Mouse (Mus musculus) lung, adult 18-20 months (tissue): ENCODE results near the gene Ocm.
"Not testable (repeated sequence)": the region's sequence is repeated elsewhere in the genome, so short reads cannot be mapped to it uniquely, and the experiment has no call there.

Experiments
- DNase-seq, 2 experiments: peaks; one replicate each; pipeline ENCODE4 v3.0.0; 2022; ENCODE audit warnings: mixed read lengths in 2 of 2

The Ocm gene

GRCm38 (mm10) chr5:144026620-144027263 is at the start of gene Ocm:
Ocm (minus strand) TSS chr5:144026670.
- peak in 1 of 2 experiments; percentile 19 for DNase-seq

- no peak for DNase-seq
Measured at GRCm38 (mm10) chr5:144071249-144071648, 44.8 kb upstream of the Ocm start.

- DNase-seq: peak in 1 of 2 experiments; percentile 23
Measured at GRCm38 (mm10) chr5:144070064-144070463, 43.6 kb upstream of the Ocm start.

GRCm38 (mm10) chr5:144066036-144066435 is 39.6 kb upstream of the Ocm start:
- DNase-seq: peak; percentile 78 to 81

DNA sequence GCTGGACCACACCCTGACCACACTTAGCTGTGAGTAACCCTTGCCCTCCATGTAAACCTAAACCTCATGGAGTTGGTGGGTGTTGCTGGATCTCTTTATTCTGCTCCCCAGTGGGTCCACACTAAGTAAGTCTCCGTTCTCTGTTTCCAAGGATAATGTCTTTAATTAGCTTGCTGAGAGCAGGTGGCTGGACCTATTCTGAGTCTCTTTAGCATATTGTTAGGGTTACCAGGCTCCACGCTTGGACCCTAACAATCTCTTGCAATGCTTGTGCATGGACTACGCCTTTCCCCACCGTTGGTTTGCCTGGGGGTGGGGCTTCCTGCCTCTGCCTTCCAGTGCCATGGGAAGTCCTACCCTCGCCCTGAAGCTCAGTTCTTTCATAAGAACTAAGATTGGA is 37.6 kb upstream of the Ocm start:
- no peak for DNase-seq

DNA sequence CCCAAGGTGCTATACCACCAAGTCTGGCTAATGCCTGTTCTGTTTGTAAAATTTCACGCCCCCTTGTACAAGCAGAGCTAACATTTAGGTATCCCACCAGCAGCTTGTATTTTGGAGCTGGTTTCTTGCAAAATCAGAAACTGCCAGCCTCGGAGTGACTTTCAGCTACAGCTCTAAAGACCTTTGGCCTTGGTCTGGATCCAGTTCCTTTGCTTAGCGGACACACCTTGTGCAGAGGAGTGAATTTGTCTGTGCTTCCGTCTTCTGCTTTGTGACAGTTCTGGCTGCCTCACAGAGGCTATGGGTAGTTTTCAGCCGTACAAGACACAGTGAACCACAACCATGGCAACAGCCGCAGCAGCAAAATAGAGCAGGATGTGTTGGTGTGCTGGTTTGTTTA is 27.9 kb upstream of the Ocm start:
- no peak for DNase-seq

DNA sequence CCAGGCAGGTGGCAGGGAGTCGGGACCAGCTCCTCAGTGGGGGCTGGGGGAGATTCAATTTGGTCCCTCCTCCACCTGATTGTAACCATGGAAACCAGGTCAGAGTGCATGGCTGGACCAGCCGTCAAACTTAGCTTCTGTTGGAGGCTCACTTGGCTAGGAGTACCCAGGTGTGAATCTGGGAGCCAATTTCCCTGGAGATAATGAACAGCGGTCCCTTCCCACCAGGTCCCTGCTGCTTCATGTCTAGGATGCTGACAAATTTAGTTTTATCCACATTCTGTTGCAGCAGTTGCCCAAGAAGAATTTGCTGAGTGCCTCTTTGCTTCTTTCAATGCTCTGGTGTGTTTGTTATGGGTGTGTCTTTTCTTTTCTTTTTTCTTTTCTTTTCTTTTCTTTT is 27.0 kb upstream of the Ocm start:
- DNase-seq: no peak

GRCm38 (mm10) chr5:144051268-144051667 is 24.8 kb upstream of the Ocm start:
- DNase-seq: no peak

- no peak for DNase-seq
Measured at GRCm38 (mm10) chr5:144049881-144050280, 23.4 kb upstream of the Ocm start.

GRCm38 (mm10) chr5:144047324-144047723 is 20.9 kb upstream of the Ocm start:
- DNase-seq: no peak

GRCm38 (mm10) chr5:144043166-144043565 is 16.7 kb upstream of the Ocm start:
- DNase-seq: no peak

DNA sequence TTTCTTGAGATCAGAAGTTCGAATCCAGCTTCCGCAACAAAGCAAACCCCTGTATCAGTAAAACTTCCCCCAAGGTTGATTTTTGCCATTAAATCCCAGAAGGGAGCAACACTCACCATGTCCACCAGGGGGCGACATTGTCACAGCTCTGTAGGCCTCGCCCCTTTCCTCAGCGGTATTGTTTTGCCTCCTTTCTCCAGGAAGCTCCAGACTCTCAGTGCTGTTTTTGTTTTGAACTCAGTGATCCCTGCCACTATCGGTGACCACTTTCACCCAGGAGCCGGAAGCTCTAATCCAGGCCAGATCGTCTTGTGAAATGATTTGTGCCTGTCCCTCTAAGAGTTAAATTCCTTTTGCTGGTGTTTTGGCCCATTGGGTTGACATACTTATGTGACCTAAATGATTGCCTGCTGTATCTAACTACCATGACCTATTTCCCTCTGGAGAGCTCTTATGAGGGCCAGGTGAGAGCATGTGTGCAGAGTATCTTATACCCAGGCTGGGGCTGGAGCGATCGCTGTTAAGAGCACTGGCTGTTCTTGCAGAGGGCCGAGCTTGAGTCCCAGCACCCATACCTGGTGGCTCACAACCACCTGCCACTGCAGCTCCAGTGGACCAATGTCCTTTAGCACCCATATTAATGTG is 14.4 kb upstream of the Ocm start:
- DNase-seq: peak; percentile 68 to 76

DNA sequence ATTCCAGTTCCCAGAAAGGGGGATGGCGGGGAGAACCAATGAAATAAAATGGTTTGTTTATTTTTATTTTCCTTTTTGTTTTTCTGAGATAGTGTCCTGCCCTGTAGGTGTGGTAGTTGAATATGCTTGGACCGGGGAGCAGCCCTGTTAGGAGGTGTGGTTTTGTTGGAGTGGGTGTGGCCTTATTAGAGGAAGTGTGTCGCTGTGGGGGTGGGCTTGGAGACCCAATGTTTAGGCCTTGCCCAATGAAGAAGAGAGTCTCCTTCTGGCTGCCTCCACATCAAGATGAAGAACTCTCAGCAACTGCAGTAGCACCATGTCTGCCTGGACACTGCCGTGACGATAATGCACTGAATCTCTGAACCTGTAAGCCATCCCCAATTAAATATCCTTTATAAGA is 13.4 kb upstream of the Ocm start:
- no peak for DNase-seq

DNA sequence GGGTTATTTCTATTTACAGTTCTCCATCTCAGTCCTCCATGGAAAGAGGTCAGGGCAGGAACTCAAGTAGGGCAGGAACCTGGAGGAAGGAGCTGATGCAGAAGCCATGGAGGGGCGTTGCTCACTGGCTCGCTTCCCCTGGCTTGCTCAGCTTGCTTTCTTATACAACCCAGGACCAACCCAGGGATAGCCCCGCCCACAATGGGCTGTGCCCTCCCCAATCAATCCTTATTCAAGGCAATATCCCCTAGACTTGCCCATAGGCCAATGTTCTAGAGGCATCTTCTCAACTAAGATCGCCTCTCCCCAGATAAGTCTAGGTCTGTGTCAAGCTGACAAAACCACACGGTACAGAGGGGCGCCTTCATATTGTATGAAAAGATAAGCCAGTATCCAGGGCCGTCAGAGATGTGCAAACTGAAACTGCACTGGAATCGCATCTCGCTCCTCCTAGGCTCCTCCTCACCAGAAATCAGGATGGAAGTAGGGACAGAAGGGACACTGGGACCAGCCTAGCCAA is 12.7 kb upstream of the Ocm start:
- DNase-seq: no peak

- DNase-seq: no peak
Measured at GRCm38 (mm10) chr5:144036952-144037351, 10.5 kb upstream of the Ocm start.

DNA sequence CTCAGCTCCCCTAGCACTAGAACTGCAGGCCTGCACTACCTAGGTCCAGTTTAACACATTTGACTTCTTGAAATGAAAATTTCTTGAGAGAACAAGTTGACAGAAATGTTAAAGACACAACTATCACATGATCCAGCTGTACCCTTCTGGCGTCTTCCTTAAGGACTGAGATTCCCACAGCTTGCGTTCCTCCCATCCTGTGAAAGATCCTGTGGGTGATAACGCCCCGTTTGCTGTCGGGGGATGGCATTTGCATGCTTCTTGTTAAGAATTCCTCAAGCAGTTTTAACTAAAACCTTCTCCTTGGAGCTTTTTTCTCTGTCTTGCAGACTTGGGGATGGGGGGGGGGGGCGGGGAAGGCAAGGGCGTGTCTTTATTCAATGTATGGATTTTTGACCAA is 8.1 kb upstream of the Ocm start:
- no peak for DNase-seq

- no peak for DNase-seq
Measured at GRCm38 (mm10) chr5:144032491-144032890, 6.0 kb upstream of the Ocm start.

- DNase-seq: no peak
Measured at GRCm38 (mm10) chr5:144015845-144016244, 10.6 kb downstream of the Ocm start.

- no peak for DNase-seq
Measured at GRCm38 (mm10) chr5:144015312-144015650, 11.2 kb downstream of the Ocm start.

- peak; percentile 80 to 83 for DNase-seq
Measured at GRCm38 (mm10) chr5:144014551-144015311, 11.7 kb downstream of the Ocm start, which contains the start of gene Ccz1. Ccz1 (minus strand) TSS chr5:144014877.

DNA sequence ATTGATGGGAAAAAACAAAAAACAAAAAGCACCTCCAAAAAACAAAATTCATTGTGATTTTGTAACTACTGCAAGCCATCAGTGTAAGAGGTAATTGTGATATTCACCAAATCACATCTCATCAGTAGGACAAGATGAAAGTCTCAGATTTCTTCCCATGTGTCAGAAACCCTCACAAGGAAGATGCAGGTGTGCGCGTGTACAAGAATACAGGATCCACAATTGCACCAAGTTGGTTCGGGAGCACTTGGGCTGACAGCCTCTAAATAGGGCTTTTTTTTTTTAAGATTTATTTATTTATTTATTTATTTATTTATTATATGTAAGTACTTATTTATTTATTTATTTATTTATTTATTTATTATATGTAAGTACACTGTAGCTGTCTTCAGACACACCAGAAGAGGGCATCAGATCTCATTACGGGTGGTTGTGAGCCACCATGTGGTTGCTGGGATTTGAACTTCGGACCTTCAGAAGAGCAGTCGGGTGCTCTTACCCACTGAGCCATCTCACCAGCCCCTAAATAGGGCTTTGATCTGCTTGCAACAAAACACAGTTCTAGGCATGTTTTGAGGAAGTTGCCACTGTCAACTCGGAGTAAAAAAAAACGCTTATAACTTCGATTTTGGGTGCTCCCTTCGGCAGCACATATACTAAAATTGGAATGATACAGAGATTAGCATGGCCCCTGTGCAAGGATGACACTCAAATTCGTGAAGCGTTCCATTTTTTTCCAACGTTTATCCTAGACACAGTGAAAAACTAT is 12.9 kb downstream of the Ocm start:
- not testable (repeated sequence) for DNase-seq

GRCm38 (mm10) chr5:144002461-144003192 is 23.8 kb downstream of the Ocm start:
- DNase-seq: no peak
